Mouse (Mus musculus) cerebellum, adult 2 months (tissue): Measurements from ENCODE around the gene Tom1l1.

Experiments used
- CTCF ChIP-seq: fragments of 200-500 bp; IDR thresholded peaks from 2 replicates; pipeline ENCODE4 v1.5.1; 2011; ENCODE audit warnings: low read depth, mild to moderate bottlenecking, control low read depth, low read length, moderate library complexity, borderline replicate concordance; ENCODE audit not compliant: insufficient read depth
- POLR2A ChIP-seq: fragments of 200-500 bp; IDR thresholded peaks from 2 replicates; pipeline ENCODE4 v1.6.1; 2011; ENCODE audit warnings: low read length, control low read depth, borderline replicate concordance; ENCODE audit not compliant: insufficient read depth

DNA sequence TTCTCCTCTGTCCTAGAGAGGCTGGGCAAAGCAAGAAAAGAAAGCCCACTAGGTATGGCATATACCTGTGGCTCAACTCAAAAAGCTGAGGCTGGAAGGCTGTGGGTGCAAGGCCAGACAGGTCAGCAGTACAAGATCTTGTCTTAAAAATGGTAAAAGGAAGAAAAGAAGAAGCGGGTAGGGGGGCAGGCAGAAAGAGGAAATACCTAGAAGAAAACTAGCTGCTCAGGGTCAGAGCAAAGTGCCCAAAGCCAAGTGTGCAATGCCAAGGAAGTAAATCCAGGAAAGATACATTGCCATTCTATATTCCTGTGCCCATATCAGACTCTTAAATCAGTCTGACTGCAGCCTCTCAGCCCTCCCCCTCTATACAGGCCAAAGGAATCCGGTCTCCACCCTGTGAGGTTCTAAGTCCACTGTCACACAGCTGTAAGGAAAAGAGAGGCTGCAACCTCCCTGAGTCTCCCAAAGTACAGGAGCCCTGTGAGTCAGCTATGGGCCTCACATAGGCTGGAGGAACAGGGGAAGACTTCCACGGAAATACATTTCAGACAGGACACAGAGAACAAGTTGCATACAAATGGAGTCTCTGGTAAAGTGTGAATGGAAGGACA is 21.9 kb downstream of the Tom1l1 start:
- TF ChIP-seq CTCF: no peak
- no peak for TF ChIP-seq POLR2A
